8 mouse cellular contexts compared by ENCODE assay signal in genomic region chr2:106694886-106695733, GRCm38 (mm10). TPM values are rescaled to one million over a fixed set of nuclear protein-coding genes. Genes with fewer than 3 reads are reported as not detected.
A peak's percentile ranks its signal among the peaks of the same experiment; 100 is the strongest.
DNase-seq lines count a peak whose midpoint lies in the region; ATAC-seq and TF ChIP-seq lines count a peak whose summit lies in the region.

No protein-coding gene starts in this region.

- no peak for TF ChIP-seq EP300 in ES-Bruce4 (IDR thresholded peaks at IDR 0.05; ENCODE audit: insufficient read depth, low read depth, low read length)
- TF ChIP-seq EP300 in heart, postnatal 0 days (IDR thresholded peaks at IDR 0.05; ENCODE audit: low read depth) = no peak

- TF ChIP-seq POLR2A in ES-Bruce4 (IDR thresholded peaks at IDR 0.05; ENCODE audit: insufficient read depth, low read length) = no peak

- H3K4me2 ChIP-seq in embryonic facial prominence, embryonic 15.5 days (replicated peaks) = peak overlapping the region; percentile 91
- peak overlapping the region; percentile 94 for H3K4me2 ChIP-seq in heart, postnatal 0 days (ENCODE audit: low read depth, low read length)

- peak overlapping the region; percentile 96 for H3K9ac ChIP-seq in ES-Bruce4 (ENCODE audit: low read depth, poor library complexity, severe bottlenecking)
- H3K9ac ChIP-seq in embryonic facial prominence, embryonic 15.5 days = peak overlapping the region; percentile 76
- peak overlapping the region; percentile 80 for H3K9ac ChIP-seq in heart, postnatal 0 days (replicated peaks; ENCODE audit: low read depth, low read length)

- WGBS in embryonic facial prominence, embryonic 15.5 days = under 1% methylated on average over 41 of the region's 41 CpGs
- 1% methylated on average over 39 of the region's 41 CpGs for WGBS in heart, postnatal 0 days

- no peaks in the 10 kb centered on the region; the same call in 1 of the 2 replicates for H3K27me3 ChIP-seq in ES-Bruce4 (ENCODE audit: control insufficient read depth, insufficient read depth, low read length, poor library complexity, severe bottlenecking)
- H3K27me3 ChIP-seq in embryonic facial prominence, embryonic 15.5 days = no peaks in the 10 kb centered on the region
- H3K27me3 ChIP-seq in heart, postnatal 0 days (ENCODE audit: control insufficient read depth, insufficient read depth, low read length) = peaks cover 11% of the 10 kb centered on the region

- no peak for TF ChIP-seq CTCF in ES-Bruce4 (IDR thresholded peaks at IDR 0.05; ENCODE audit: low read depth, low read length)
- TF ChIP-seq CTCF in heart, postnatal 0 days (IDR thresholded peaks at IDR 0.05; ENCODE audit: low read depth) = no peak

- H3K4me3 ChIP-seq in ES-Bruce4 (ENCODE audit: low read depth, low read length) = peak overlapping the region; percentile 69
- peak overlapping the region; percentile 63 for H3K4me3 ChIP-seq in embryonic facial prominence, embryonic 15.5 days (replicated peaks)
- peak overlapping the region; percentile 78 for H3K4me3 ChIP-seq in heart, postnatal 0 days (ENCODE audit: low read depth, low read length)

- 0 out of 2 replicates have a peak, but pooled peaks have one; percentile 24 for ATAC-seq in embryonic facial prominence, embryonic 15.5 days (ENCODE audit: insufficient number of reproducible peaks, low FRiP score, low TSS enrichment, low read depth)
- ATAC-seq in heart, postnatal 0 days (ENCODE audit: insufficient read depth, low read depth) = peak; percentile 51

- no peaks in the 10 kb centered on the region for H3K9me3 ChIP-seq in ES-Bruce4 (replicated peaks; ENCODE audit: control insufficient read depth, insufficient read depth, low read length, poor library complexity, severe bottlenecking)
- no peaks in the 10 kb centered on the region for H3K9me3 ChIP-seq in embryonic facial prominence, embryonic 15.5 days (replicated peaks)
- H3K9me3 ChIP-seq in heart, postnatal 0 days (replicated peaks; ENCODE audit: control insufficient read depth, low read length) = no peaks in the 10 kb centered on the region

- DNase-seq in adrenal gland, postnatal 25 days = peak; percentile 61
- DNase-seq in heart, postnatal 0 days (ENCODE audit: low spot score) = no peak
- DNase-seq in layer of hippocampus, postnatal 14 days (ENCODE audit: low spot score in 2 of 2) = peak; percentile 40 to 60
- DNase-seq in lung, postnatal 14 days = peak; percentile 40
- peak; percentile 65 for DNase-seq in right cerebral cortex, postnatal 25 days
- DNase-seq in spleen, postnatal 14 days (ENCODE audit: low spot score in 2 of 2) = no peak

- no peaks in the 10 kb centered on the region for H3K36me3 ChIP-seq in ES-Bruce4 (ENCODE audit: control insufficient read depth, insufficient read depth, low read length, poor library complexity, severe bottlenecking)
- H3K36me3 ChIP-seq in embryonic facial prominence, embryonic 15.5 days = no peaks in the 10 kb centered on the region
- H3K36me3 ChIP-seq in heart, postnatal 0 days (replicated peaks; ENCODE audit: control insufficient read depth, insufficient read depth, low read length) = no peaks in the 10 kb centered on the region

- no peak overlapping the region for H3K27ac ChIP-seq in ES-Bruce4 (ENCODE audit: insufficient read depth, low read length)
- H3K27ac ChIP-seq in embryonic facial prominence, embryonic 15.5 days (replicated peaks) = peak overlapping the region; percentile 87
- H3K27ac ChIP-seq in heart, postnatal 0 days (ENCODE audit: low read depth) = peak overlapping the region; percentile 80

- H3K4me1 ChIP-seq in ES-Bruce4 (ENCODE audit: control insufficient read depth, insufficient read depth, low read length) = no peaks in the 10 kb centered on the region
- peaks cover 21% of the 10 kb centered on the region for H3K4me1 ChIP-seq in embryonic facial prominence, embryonic 15.5 days
- H3K4me1 ChIP-seq in heart, postnatal 0 days (ENCODE audit: control insufficient read depth, insufficient read depth) = 0 out of 2 replicates have a peak, but pooled peaks cover 3% of the 10 kb centered on the region

RNA-seq across cellular contexts. Expression of gene Mpped2, which starts 2.0 kb away (rescaled TPM):
- 5.4 and 7.6 TPM in 2 replicates for polyA plus RNA-seq in ES-Bruce4 (2011; ENCODE audit: insufficient read depth, insufficient read length, low read depth, missing spikeins)
- total RNA-seq in adrenal gland, postnatal 25 days (2021) = 39.5 and 47.2 TPM in 2 replicates
- polyA plus RNA-seq in embryonic facial prominence, embryonic 15.5 days (2015; fragmentation: Nextera tagmentation; extraction: Ambion mirVana) = 56.3 and 61.9 TPM in 2 replicates
- total RNA-seq in heart, postnatal 0 days (2014; rRNA removed; ENCODE audit: low replicate concordance) = 9.4 and 11.7 TPM in 2 replicates
- 26.8 and 28.3 TPM in 2 replicates for polyA plus RNA-seq in heart, postnatal 0 days (2015; fragmentation: Nextera tagmentation; extraction: Ambion mirVana)
- 10 to 100 TPM; 39.9 to 40.3 TPM for total RNA-seq in layer of hippocampus, postnatal 14 days (2021)

Comparison
In these comparisons a context has a peak if more than half of its experiments do, and no peak if none do; other contexts are left out.
1. DNase-seq: peak in adrenal gland, postnatal 25 days (single experiment), layer of hippocampus, postnatal 14 days (2 of 2), lung, postnatal 14 days (single experiment) and right cerebral cortex, postnatal 25 days (single experiment); none in heart, postnatal 0 days (single experiment) and spleen, postnatal 14 days (0 of 2).
2. Peak in every context shown above with its lines, with median percentiles within 50 percentile points of each other: H3K4me3 ChIP-seq and H3K9ac ChIP-seq.